Mouse (Mus musculus) left cerebral cortex, postnatal 4 days (tissue): ENCODE measurements around the gene Olfr638. TPM values are rescaled to one million over a fixed set of nuclear protein-coding genes. Genes with fewer than 3 reads are reported as not detected.
"Not testable (repeated sequence)": the region's sequence is repeated elsewhere in the genome, so short reads cannot be mapped to it uniquely, and the experiment has no call there.

Experiments used
- DNase-seq: peaks from one replicate; pipeline ENCODE4 v3.0.0-alpha.2; 2022
- intact Hi-C: fragments of 180-260 bp; cut with DNase I; formaldehyde crosslinking; loops from one replicate; pipeline ENCODE4 v1.15.1; 2025
- total RNA-seq, 2 experiments: library from RNA; stranded (reverse); gene quantifications; 2 replicates each; pipeline ENCODE4 v1.2.3; 2021

Gene Olfr638
- not detected for total RNA-seq

DNA sequence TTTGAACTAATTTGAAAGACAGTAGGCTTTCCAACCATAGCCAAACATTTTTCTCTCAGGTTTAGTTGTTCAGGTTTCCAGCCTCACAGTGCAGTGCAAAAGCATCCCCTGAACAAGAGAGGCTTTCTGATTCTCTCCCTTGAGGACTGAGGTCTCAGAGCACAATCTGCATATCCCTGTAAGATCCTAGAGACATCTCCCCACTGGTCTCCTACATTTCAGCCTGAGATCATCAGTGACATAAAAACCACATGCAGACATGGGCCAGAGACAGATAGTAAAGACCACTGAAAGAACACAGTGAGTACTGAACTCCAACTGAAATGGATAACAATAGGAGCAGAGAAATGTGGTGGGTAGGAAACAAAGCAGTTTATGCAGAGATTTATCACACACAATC, at the start of gene Olfr638:
Gene Olfr638, plus strand, starts transcription at position 301 of the 400 bp plus-strand sequence.
- no peak for DNase-seq
- intact Hi-C loops: no loop called here

DNA sequence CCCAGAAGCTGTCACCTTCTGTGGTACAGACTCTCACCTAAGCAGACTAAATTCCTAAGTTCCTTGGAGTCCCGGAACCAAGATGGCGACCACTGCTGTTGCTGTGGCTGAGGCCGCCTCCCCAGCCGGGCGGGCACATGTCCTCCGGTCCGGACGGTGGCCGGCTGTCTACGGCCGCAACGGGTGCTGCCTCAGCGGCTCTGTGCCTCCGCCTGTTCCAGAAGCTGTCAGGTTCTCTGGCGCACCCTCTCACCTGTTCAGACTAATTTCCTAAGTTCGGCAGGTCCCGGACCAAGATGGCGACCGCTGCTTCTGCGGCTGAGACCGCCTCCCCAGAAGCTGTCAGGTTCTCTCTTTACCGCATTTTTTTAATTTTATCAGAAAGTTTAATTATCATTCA, 31.7 kb upstream of the Olfr638 start:
- DNase-seq, intact Hi-C loops: not testable (repeated sequence)

DNA sequence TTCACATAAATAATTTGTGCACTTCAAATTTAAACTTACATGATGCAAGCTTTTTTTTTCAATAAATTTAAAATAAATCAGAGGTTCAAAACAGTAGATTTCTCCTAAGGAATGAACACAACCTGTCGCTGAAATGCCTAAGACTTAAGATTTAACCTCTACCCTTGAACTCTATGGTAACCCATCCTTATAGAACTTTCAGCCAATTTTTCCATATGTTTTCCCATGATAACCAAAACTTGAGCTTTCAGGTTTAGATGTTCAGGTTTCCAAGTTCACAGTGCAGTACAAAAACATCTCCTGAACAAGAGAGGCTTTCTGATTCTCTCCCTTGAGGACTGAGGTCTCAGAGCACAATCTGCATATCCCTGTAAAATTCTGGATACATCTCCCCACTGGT, 27.7 kb upstream of the Olfr638 start, which contains the start of gene Olfr635:
Gene Olfr635, plus strand, starts transcription at position 301 of the 400 bp plus-strand sequence.
- DNase-seq: no peak
- intact Hi-C loops: no loop called here

DNA sequence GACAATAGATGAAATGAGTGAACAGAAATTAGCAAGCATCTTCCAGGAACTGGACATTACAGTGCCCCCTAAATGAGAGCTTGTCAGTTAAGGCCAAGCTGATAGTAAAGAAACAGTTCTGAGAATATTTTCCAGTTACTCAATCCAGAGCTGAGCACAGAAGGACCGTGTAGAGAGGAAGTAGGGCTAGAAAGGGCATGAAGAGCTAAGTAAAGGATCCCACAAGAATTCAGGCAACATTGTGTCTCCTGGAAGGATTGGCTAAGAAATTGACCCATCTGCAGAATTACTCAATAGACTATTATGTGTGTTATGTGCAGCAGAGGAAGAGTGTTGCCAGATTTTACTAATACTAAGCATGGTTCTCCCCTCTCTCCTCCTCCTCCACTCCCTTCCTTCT, 26.8 kb upstream of the Olfr638 start:
- intact Hi-C loops: no loop called here
- no peak for DNase-seq

DNA sequence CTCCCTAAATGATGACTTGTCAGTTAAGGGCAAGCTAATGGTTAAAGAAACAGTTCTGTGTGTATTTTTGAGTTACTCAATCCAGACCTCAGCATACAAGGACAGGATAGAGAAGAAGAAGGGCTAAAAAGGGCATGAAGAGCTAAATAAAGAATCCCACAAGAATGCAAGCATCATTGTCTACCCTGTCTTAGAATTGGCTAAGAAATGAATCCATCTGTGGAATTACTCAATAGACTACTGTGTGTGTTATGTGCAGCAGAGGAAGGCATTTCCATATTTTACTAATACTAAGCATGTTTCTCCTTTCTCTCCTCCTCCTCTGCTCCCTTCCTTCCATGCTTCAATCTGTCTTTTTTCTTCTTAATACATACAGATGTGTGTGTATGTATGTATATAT, 578 bp downstream of the Olfr638 start:
- no peak for DNase-seq
- intact Hi-C loops: no loop called here

DNA sequence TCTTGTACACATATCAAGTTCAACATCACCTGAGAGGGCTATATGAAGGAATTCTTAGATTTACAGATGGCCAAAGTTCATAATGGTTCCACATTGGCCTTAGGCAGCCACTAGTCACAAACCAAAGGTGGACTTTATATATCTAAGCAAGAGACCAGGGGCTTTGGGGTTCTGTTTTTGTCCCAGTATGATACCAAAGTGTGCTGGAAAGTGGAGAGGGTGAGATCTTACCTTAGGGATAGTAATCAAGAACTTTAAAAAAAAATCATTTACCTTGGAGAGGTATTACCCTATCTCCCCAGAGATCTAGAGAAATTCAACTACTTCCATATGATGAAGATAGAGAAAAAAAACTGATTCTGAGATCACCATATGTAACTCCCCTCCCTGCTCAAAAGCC, 18.7 kb downstream of the Olfr638 start, which contains the start of gene Olfr639:
Gene Olfr639, minus strand, starts transcription at position 101 of the 400 bp plus-strand sequence.
- no peak for DNase-seq
- intact Hi-C loops: no loop called here

DNA sequence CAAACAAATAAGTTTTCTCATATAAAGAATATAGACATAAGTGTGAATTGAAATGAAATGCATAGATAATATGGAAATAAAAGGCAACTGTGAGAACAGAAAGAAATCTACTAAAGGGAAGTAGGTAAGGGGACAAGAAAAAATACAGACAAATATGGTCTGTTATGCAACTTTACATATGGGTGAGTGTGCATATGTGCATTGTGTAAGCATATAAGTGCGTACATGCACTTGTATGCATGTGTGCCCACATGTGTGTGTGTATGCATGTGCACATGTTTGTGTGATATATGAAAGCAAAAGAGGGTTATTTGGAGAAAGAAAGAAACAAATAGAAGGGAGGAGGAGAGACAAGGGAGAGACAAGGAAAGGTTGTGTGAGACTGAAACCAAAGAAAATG, 20.4 kb downstream of the Olfr638 start:
- intact Hi-C loops: no loop called here
- DNase-seq: no peak

DNA sequence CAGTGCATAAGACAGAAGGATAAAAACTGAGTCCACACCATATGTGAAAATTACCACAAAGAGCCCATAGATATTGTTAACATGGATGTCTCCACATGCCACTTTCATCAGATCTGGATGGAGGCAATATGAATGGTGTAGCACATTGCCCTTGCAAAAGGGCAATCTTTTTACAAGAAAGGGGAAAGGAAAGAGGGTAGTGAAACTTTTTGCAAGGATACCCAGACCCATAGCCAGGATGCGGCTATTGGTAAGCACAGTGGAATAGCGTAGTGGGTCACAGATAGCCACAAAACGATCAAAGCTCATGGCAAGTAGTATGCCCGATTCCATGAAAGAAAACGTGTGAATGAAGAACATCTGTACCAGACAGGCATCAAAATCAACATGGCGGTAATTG, 23.1 kb downstream of the Olfr638 start:
- intact Hi-C loops: no loop called here

DNA sequence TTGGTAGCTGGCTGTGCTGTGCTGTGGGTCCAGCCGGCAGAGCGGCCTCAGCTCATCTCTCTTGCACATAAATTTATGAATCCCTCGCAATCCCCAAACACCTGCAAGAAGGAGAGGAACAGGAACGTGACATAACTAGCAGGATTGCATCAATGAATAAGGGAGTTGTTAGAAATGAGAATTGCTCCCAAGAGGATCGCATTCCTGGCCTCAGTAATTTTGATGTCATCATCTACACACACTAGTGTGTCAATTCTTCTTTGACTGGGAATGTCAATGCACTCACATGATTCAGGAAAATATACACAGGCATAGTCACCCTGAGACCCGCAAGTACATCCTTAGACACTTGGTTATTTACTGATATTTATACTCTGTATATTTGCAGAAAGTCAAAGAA, 26.9 kb downstream of the Olfr638 start, which contains the start of gene Olfr640:
Gene Olfr640, minus strand, starts transcription at position 101 of the 400 bp plus-strand sequence.
- intact Hi-C loops: no loop called here
- DNase-seq: no peak

More for the DNA sequence above, 23.1 kb downstream of the Olfr638 start:
- no peak for DNase-seq

DNA sequence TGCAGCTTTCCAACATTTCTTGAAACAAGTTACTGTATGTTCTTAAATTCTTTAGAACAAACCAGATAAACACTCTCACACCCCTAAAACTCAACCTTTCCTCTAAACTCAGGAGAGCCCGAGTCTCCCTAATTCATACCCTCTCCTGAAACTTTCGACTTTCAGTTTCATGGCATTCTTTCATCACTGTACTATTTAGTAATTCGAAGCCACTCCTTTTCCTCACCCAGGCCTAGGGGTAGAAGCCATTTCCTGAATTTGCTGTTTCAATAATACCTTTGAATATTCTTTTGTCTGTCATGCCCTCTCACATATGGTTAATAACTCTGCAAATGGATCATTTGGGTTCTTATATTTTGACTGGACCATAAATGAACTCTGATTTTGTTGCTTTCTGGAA, 28.4 kb downstream of the Olfr638 start:
- intact Hi-C loops: no loop called here
- DNase-seq: no peak

DNA sequence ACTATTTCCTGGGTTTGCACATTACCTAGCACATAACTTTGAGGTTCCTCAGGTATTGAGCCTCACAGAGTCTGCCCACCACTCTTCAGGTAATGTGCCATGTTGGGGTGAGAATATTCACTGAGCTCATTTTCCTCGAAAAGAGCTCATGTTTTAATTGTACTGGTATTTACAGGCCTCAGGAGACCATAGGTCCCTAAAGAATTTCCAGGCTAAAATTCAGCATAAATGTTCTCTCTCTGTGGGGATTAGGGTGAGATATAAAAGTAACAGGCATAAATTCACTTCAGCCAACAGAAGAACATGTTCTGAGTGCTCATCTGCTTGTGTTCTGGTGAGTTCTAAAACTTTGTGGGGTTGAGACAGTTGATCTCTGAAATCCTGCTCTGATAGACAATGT, 36.6 kb downstream of the Olfr638 start, which contains the start of gene Olfr641:
Gene Olfr641, plus strand, starts transcription at position 301 of the 400 bp plus-strand sequence.
- no peak for DNase-seq
- intact Hi-C loops: no loop called here

DNA sequence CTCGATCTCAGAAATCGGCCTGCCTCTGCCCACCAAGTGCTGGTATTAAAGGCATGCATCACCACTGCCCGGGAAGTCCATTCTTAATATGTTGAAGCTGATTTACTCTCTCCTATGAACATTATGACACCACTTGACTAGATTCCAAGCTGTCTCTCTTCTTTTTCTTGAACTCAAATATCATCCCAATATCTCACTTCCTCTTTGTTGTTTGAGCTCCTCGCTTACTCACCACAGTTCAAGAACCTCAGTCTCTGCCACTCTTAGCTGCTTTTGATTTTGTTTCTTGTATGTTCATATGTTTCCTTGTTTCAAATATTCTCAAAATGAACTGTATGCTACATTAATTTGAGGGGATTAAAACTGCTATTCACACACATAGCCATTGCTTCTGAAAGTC, 52.2 kb downstream of the Olfr638 start:
- no peak for DNase-seq
- intact Hi-C loops: no loop called here

DNA sequence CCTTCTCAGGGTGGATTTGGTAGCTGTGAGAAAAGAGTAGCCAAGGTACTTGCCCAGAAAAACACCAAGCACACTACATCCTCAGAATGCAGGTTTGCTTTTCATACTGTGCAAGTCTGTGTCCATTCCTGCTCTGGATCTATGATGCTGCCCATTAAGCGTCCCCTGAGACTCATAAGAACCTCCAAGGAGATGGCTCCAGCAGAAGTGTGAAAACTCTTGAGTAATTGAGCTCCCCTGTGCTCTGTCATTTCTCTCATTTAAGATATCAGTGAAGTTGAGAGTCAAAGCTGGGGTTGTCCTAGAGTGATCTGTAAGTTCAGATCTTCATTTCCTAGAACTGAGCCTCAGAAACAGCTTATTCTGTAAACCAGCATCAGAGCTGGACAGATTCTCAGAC, 54.0 kb downstream of the Olfr638 start, which contains the start of gene Olfr642:
Gene Olfr642, minus strand, starts transcription at position 101 of the 400 bp plus-strand sequence.
- intact Hi-C loops: no loop called here
- no peak for DNase-seq

Other genes starting within 250 kb of the Olfr638 start
- gene Olfr630, start 241.4 kb upstream of the Olfr638 start, total RNA-seq: not detected
- not detected for gene Olfr69, start 227.2 kb upstream of the Olfr638 start, total RNA-seq
- gene Olfr68, start 219.0 kb upstream of the Olfr638 start, total RNA-seq: not detected
- gene Olfr67, start 206.9 kb upstream of the Olfr638 start, total RNA-seq: not detected
- 10 to 100 TPM in 1 of 2 experiments, 1 to 10 TPM in 1; 8.8 to 20.4 TPM for gene Hbb-bt, start 184.8 kb upstream of the Olfr638 start, total RNA-seq
- 100 to 1,000 TPM in 1 of 2 experiments, 10 to 100 TPM in 1; 41.0 to 135 TPM for gene Hbb-bs, start 170.7 kb upstream of the Olfr638 start, total RNA-seq
- not detected for gene Hbb-bh2, start 158.2 kb upstream of the Olfr638 start, total RNA-seq
- not detected for gene Hbb-bh1, start 155.6 kb upstream of the Olfr638 start, total RNA-seq
- gene Hbb-y, start 145.5 kb upstream of the Olfr638 start, total RNA-seq: not detected
- gene Olfr66, start 112.5 kb upstream of the Olfr638 start, total RNA-seq: not detected
- not detected for gene Olfr64, start 104.3 kb upstream of the Olfr638 start, total RNA-seq
- not detected for gene Olfr65, start 95.3 kb upstream of the Olfr638 start, total RNA-seq
- not detected for gene Olfr631, start 69.9 kb upstream of the Olfr638 start, total RNA-seq
- not detected for gene Olfr632, start 64.4 kb upstream of the Olfr638 start, total RNA-seq
- gene Olfr633, start 54.3 kb upstream of the Olfr638 start, total RNA-seq: not detected
- gene Olfr635, start 27.6 kb upstream of the Olfr638 start, total RNA-seq: under 1 TPM in 1 of 2 experiments, not detected in 1; 0.08 TPM
- under 1 TPM; 0.10 to 0.38 TPM for gene Olfr639, start 18.6 kb downstream of the Olfr638 start, total RNA-seq
- not detected for gene Olfr640, start 26.8 kb downstream of the Olfr638 start, total RNA-seq
- not detected for gene Olfr641, start 36.7 kb downstream of the Olfr638 start, total RNA-seq
- gene Olfr642, start 53.9 kb downstream of the Olfr638 start, total RNA-seq: not detected
- not detected for gene 4930516K23Rik, start 62.7 kb downstream of the Olfr638 start, total RNA-seq
- not detected for gene Olfr644, start 73.1 kb downstream of the Olfr638 start, total RNA-seq
- not detected for gene Olfr645, start 86.7 kb downstream of the Olfr638 start, total RNA-seq
- not detected for gene Olfr646, start 106.1 kb downstream of the Olfr638 start, total RNA-seq
- gene Ubqln5, start 131.1 kb downstream of the Olfr638 start, total RNA-seq: not detected
- gene Olfr643, start 138.7 kb downstream of the Olfr638 start, total RNA-seq: not detected
- gene Ubqln3, start 144.5 kb downstream of the Olfr638 start, total RNA-seq: not detected
- not detected for gene Ubqlnl, start 151.8 kb downstream of the Olfr638 start, total RNA-seq
- gene Olfm5, start 166.1 kb downstream of the Olfr638 start, total RNA-seq: not detected
- gene Olfr648, start 184.6 kb downstream of the Olfr638 start, total RNA-seq: under 1 TPM; 0.38 to 0.46 TPM
- gene Olfr649, start 197.2 kb downstream of the Olfr638 start, total RNA-seq: not detected
- gene Trim6, start 220.0 kb downstream of the Olfr638 start, total RNA-seq: under 1 TPM; 0.24 to 0.28 TPM
- 1 to 10 TPM in 1 of 2 experiments, under 1 TPM in 1; 0.78 to 1.0 TPM for gene Trim34a, start 245.7 kb downstream of the Olfr638 start, total RNA-seq